Mouse (Mus musculus): ENCODE data around the gene Lzts3.

- no peak for TF ChIP-seq CTCF (IDR thresholded peaks at IDR 0.05; ENCODE audit: extremely low read depth, insufficient read length, insufficient replicate concordance, low read depth, low read length)
- no peak for TF ChIP-seq POLR2A (IDR thresholded peaks at IDR 0.05; ENCODE audit: low read depth, low read length)
Observed at GRCm38 (mm10) chr2:130629080-130629838, 13.3 kb downstream of the Lzts3 start.

Measured in small intestine, adult 2 months (tissue).